Mouse (Mus musculus) ES-Bruce4 (cell line): ENCODE measurements around the gene Ddo. TPM values are rescaled to one million over a fixed set of nuclear protein-coding genes. Genes with fewer than 3 reads are reported as not detected.

Source experiments
- H3K27ac ChIP-seq: 2 replicates; pipeline ENCODE4 v1.5.1; 2012; ENCODE audit warnings: low read length, inconsistent platforms; ENCODE audit not compliant: insufficient read depth
- H3K27me3 ChIP-seq: 2 replicates; pipeline ENCODE4 v1.6.1; 2012; ENCODE audit warnings: mild to moderate bottlenecking, low read length, inconsistent platforms; ENCODE audit not compliant: control insufficient read depth, poor library complexity, insufficient read depth, severe bottlenecking
- H3K36me3 ChIP-seq: 2 replicates; pipeline ENCODE4 v1.6.1; 2012; ENCODE audit warnings: inconsistent platforms, mild to moderate bottlenecking, low read length, moderate library complexity; ENCODE audit not compliant: control insufficient read depth, poor library complexity, insufficient read depth, severe bottlenecking
- H3K4me1 ChIP-seq: one replicate; pipeline ENCODE4 v1.8.1; 2011; ENCODE audit warnings: low read length; ENCODE audit not compliant: control insufficient read depth, insufficient read depth
- H3K4me3 ChIP-seq: 2 replicates; pipeline ENCODE4 v1.5.1; 2011; ENCODE audit warnings: low read depth, mild to moderate bottlenecking, low read length
- H3K9ac ChIP-seq: 2 replicates; pipeline ENCODE4 v1.6.1; 2012; ENCODE audit warnings: low read depth, mild to moderate bottlenecking, inconsistent platforms; ENCODE audit not compliant: poor library complexity, severe bottlenecking
- H3K9me3 ChIP-seq: replicated peaks from 2 replicates; pipeline ENCODE4 v1.6.1; 2012; ENCODE audit warnings: mild to moderate bottlenecking, low read length, inconsistent platforms; ENCODE audit not compliant: control insufficient read depth, poor library complexity, insufficient read depth, severe bottlenecking
- CTCF ChIP-seq: IDR thresholded peaks from one replicate; pipeline ENCODE4 v1.8.1; 2011; ENCODE audit warnings: low read depth, low read length
- EP300 ChIP-seq: IDR thresholded peaks from 2 replicates; pipeline ENCODE4 v1.6.1; 2011; ENCODE audit warnings: low read depth, low read length; ENCODE audit not compliant: insufficient read depth
- POLR2A ChIP-seq: IDR thresholded peaks from one replicate; pipeline ENCODE4 v1.8.1; 2011; ENCODE audit warnings: low read length; ENCODE audit not compliant: insufficient read depth
- polyA plus RNA-seq: library from polyadenylated mRNA; stranded (reverse); fragments of >200 nt; gene quantifications from 2 replicates; pipeline ENCODE4 v1.2.4, GENCODE M21; 2011; ENCODE audit warnings: low read depth; ENCODE audit not compliant: missing spikeins, insufficient read depth, insufficient read length

Gene Ddo
- polyA plus RNA-seq, 1 experiment: not detected

GRCm38 (mm10) chr10:40688266-40688665, 58.5 kb downstream of the Ddo start:
- Histone ChIP-seq H3K9me3 (no peaks in the 10 kb centered on the region), H3K4me3 (no peak overlapping the region), H3K27me3 (no peaks in the 10 kb centered on the region), H3K9ac (no peak overlapping the region), H3K36me3 (no peaks in the 10 kb centered on the region), H3K27ac (no peak overlapping the region), H3K4me1 (no peaks in the 10 kb centered on the region)
- TF ChIP-seq POLR2A (no peak), CTCF (no peak), EP300 (no peak)

- H3K9ac ChIP-seq: no peak overlapping the region
- no peak overlapping the region for H3K4me3 ChIP-seq
- H3K4me1 ChIP-seq: no peaks in the 10 kb centered on the region
- no peak for TF ChIP-seq POLR2A
- no peaks in the 10 kb centered on the region for H3K27me3 ChIP-seq
- H3K27ac ChIP-seq: no peak overlapping the region
- no peaks in the 10 kb centered on the region for H3K9me3 ChIP-seq
- no peaks in the 10 kb centered on the region for H3K36me3 ChIP-seq
Observed at GRCm38 (mm10) chr10:40688873-40689272, 59.1 kb downstream of the Ddo start.

GRCm38 (mm10) chr10:40698652-40699051, 68.8 kb downstream of the Ddo start:
- TF ChIP-seq EP300 (no peak), CTCF (no peak), POLR2A (no peak)
- H3K4me1 ChIP-seq: no peaks in the 10 kb centered on the region
- no peaks in the 10 kb centered on the region for H3K36me3 ChIP-seq
- no peaks in the 10 kb centered on the region for H3K9me3 ChIP-seq
- H3K4me3 ChIP-seq: no peak overlapping the region
- no peak overlapping the region for H3K27ac ChIP-seq
- H3K9ac ChIP-seq: no peak overlapping the region
- H3K27me3 ChIP-seq: no peaks in the 10 kb centered on the region

- Histone ChIP-seq H3K36me3 (no peaks in the 10 kb centered on the region), H3K27ac (no peak overlapping the region), H3K27me3 (no peaks in the 10 kb centered on the region), H3K4me1 (no peaks in the 10 kb centered on the region), H3K9ac (no peak overlapping the region), H3K9me3 (no peaks in the 10 kb centered on the region), H3K4me3 (no peak overlapping the region)
- TF ChIP-seq CTCF: no peak
- TF ChIP-seq EP300: no peak
- TF ChIP-seq POLR2A: no peak
Observed at GRCm38 (mm10) chr10:40711127-40711526, 81.3 kb downstream of the Ddo start.

GRCm38 (mm10) chr10:40713018-40713608, 83.3 kb downstream of the Ddo start:
- Histone ChIP-seq H3K9me3 (no peaks in the 10 kb centered on the region), H3K36me3 (no peaks in the 10 kb centered on the region), H3K27me3 (no peaks in the 10 kb centered on the region), H3K27ac (peak overlapping the region; percentile 62), H3K9ac (no peak overlapping the region), H3K4me1 (no peaks in the 10 kb centered on the region), H3K4me3 (no peak overlapping the region)
- peak; percentile 84 for TF ChIP-seq EP300
- no peak for TF ChIP-seq POLR2A

- Histone ChIP-seq H3K4me3 (no peak overlapping the region), H3K9ac (no peak overlapping the region), H3K9me3 (no peaks in the 10 kb centered on the region), H3K4me1 (no peaks in the 10 kb centered on the region), H3K36me3 (no peaks in the 10 kb centered on the region), H3K27me3 (no peaks in the 10 kb centered on the region), H3K27ac (no peak overlapping the region; the same call in 1 of the 2 replicates)
- no peak for TF ChIP-seq POLR2A
- TF ChIP-seq CTCF: no peak
- no peak for TF ChIP-seq EP300
Observed at GRCm38 (mm10) chr10:40713829-40714228, 84.0 kb downstream of the Ddo start.
